Mouse (Mus musculus) embryonic fibroblast, embryonic 13.5 days (primary cell): Measurements from ENCODE around the gene Gm20696.

Experiments
- CTCF ChIP-seq: IDR thresholded peaks from 2 replicates; pipeline ENCODE4 v1.5.1; 2011; ENCODE audit warnings: mild to moderate bottlenecking, control low read depth, low read length, moderate library complexity, borderline replicate concordance; ENCODE audit not compliant: insufficient read depth
- POLR2A ChIP-seq: IDR thresholded peaks from 2 replicates; pipeline ENCODE4 v1.6.1; 2011; ENCODE audit warnings: low read depth, mild to moderate bottlenecking, control low read depth, low read length, moderate library complexity

DNA sequence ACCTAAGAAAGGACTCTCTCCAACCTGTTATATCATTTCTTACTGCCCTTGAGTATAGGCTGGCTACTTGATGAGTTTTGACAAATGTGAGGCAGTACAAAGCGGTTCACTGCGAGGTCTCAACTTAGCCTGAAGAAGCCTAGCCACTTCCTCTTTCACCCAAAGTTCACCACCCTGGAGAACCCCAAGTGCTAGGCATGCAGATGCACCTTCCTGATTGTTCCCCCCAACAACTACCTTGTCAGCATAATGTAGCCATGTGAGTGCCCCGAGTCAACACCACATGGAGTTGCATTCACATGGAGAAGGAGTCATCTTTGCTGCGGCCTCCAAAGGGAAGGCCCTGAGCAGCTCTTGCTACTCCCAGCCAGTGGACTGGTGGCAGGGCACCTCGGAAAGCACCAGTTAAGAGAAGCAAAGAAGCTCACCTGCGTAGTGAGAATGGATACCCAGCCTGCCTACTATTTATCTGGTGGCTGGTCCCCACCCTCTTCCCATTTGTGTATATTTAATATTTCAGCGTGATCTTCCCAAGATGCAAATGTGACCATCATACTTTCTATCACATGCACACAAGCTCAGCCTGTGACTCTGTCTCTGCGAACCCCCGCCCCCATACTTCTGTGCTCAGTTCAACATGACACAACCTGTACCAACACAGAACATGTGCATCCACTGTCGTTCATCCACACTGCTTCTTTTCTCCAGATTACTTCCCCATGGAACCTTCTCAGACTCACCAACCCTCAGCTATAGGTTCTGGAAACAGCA lies 424.8 kb downstream of the Gm20696 start:
- TF ChIP-seq CTCF (no peak), POLR2A (no peak)
